Mouse (Mus musculus) effector memory CD4-positive, alpha-beta T cell, adult 7 months (primary cell): ENCODE measurements around the gene Mustn1. TPM values are rescaled to one million over a fixed set of nuclear protein-coding genes. Genes with fewer than 3 reads are reported as not detected.

Experiments used
- polyA plus RNA-seq: library from polyadenylated mRNA; unstranded; fragments of 100-300 nt; shearing (Covaris generic); gene quantifications from one replicate; pipeline ENCODE4 v1.2.1, GENCODE M21; 2017

Mustn1 gene
- 0.41 TPM for polyA plus RNA-seq

DNA sequence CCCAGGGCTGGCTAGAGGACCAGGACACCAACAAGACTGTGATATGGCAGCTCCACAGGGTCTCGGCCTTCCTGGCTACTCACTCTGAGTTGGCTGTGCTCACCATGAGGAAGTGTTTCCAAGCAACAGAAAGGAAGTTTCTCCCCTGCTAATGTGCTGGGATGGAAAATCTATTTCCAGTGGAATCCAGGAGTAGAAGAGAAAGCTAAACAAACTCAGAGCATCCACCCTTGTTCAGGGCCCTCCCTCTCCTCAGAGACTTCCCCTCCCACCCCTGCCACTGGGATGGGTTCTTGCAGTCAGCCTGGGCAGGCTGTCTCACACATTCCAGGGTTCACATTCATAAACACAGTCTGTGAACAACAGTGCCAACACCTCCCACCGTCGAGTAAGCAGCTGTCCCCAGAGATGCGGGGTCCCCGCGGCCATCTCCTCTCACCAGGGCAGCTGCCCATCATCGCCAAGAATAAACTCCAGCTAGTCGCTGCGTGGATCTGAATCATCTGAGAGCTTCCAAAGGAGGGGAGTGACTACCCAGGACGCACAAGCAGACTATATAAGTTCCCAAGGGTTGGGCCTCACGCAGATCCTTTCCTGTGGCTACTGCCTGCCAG lies at the start of gene Mustn1:
TSS of gene Mustn1 (plus strand) at position 243 of the 614 bp plus-strand sequence.

GRCm38 (mm10) chr14:30886204-30886603 lies 7.2 kb downstream of the Mustn1 start, which contains the start of gene Itih4:
TSS of gene Itih4 (plus strand) at chr14:30886476.

DNA sequence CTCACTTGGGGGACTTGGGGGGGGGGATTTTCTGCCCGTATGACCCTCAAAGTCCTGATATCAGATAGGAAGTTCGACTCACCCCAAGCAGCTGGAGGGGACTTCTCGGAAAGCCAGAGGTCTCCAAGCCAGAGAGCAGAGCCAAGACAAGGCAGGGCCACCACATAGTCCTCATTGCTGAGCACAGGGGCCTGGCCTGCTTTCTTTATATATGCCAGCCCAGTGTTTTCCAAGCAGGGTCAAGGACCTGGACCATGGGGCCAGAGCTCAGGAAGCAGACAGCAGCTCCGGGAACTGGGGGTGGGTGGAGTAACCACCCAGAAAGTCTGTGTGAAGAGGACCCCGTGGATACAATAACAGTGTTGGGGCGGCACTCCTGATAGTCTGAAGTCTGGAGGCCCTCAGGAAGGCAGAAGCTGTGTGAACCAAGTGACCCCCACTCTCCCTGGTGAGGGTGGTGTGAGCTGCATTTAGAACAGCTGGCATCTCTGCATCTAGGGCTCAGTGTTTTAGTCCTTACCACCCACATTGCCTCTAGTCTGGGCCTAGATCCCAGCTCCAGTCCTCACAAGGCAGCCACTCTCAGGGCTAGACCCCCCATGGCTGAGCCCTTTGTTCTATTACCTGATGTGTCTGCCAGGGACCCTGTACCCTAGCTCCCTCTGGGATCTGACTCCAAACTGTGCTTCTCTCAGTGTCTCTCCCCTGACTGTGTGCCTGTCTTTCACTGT lies 44.5 kb downstream of the Mustn1 start, which contains the start of gene Itih3:
TSS of gene Itih3 (minus strand) at position 386 of the 731 bp plus-strand sequence.

Other genes starting within 250 kb of the Mustn1 start
- gene Rft1, start 224.8 kb upstream of the Mustn1 start, polyA plus RNA-seq, result 7.7 TPM
- 15.8 TPM for gene Sfmbt1, start 164.4 kb upstream of the Mustn1 start, polyA plus RNA-seq
- 17.5 TPM for gene Tmem110, start 53.6 kb upstream of the Mustn1 start, polyA plus RNA-seq
- not detected for gene Itih4, start 7.3 kb downstream of the Mustn1 start, polyA plus RNA-seq
- not detected for gene Itih3, start 44.6 kb downstream of the Mustn1 start, polyA plus RNA-seq
- not detected for gene Itih1, start 64.1 kb downstream of the Mustn1 start, polyA plus RNA-seq
- 6.8 TPM for gene Nek4, start 72.2 kb downstream of the Mustn1 start, polyA plus RNA-seq
- 7.8 TPM for gene Glt8d1, start 122.2 kb downstream of the Mustn1 start, polyA plus RNA-seq
- 155 TPM for gene Spcs1, start 122.5 kb downstream of the Mustn1 start, polyA plus RNA-seq
- gene Pbrm1, start 139.9 kb downstream of the Mustn1 start, polyA plus RNA-seq, result 143 TPM
- 118 TPM for gene Gnl3, start 140.0 kb downstream of the Mustn1 start, polyA plus RNA-seq
- gene Smim4, start 249.8 kb downstream of the Mustn1 start, polyA plus RNA-seq, result 55.9 TPM